Mouse (Mus musculus): ENCODE measurements around the gene Bcat2. TPM values are rescaled to one million over a fixed set of nuclear protein-coding genes. Genes with fewer than 3 reads are reported as not detected.
"Not testable (repeated sequence)": the region's sequence is repeated elsewhere in the genome, so short reads cannot be mapped to it uniquely, and the experiment has no call there.

The Bcat2 gene
- polyA plus RNA-seq (2015; fragmentation: Nextera tagmentation; extraction: Ambion mirVana), result 18.9 and 23.7 TPM in 2 replicates

DNA sequence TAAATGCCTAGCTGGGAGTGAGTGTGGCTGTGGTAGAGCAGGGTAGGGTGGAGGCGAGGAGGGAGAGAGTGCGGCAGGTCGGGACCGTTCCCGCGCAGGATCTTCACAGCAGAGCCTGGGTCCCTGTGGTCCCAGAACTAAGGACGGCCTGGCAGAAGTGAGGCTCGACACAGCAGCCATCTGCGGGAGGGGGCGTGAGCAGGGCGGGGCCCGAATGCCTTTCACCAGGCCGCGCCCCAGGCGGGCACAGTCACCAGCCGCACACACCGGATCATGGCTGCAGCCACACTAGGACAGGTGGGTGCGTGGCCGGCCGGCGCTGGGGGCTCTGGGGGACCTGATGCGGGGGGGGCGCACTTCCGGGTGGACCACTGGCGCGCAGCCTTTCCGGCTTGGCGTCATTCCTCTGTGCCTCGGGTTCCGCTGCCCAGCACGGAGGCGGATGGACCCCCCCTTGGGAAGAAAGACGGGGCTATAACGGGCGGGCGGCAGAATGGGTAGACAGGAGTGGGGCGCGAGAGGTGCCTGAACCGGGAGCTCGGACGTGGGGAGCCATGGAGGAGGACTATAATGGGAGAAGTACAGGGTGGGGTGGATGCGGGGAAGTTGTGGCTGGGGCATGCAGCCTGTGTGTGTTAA is at the start of gene Bcat2:
TSS of gene Bcat2 (plus strand) at position 51 of the 639 bp plus-strand sequence.
- H3K27ac ChIP-seq, result peak within 1 kb of the TSS; percentile 88
- peak within 1 kb of the TSS; percentile 77 for H3K4me2 ChIP-seq
- H3K27me3 ChIP-seq, result 0 out of 2 replicates have a peak, but pooled peaks cover 3% of the 10 kb centered on the region
- no peaks in the 10 kb centered on the region for H3K36me3 ChIP-seq (ENCODE audit: poor library complexity, severe bottlenecking)
- peak within 1 kb of the TSS; percentile 89 for H3K9ac ChIP-seq
- peak within 1 kb of the TSS; percentile 67 for H3K4me3 ChIP-seq
- peak; percentile 75 for ATAC-seq
- WGBS, result under 1% methylated on average over 37 of the region's 42 CpGs
- H3K4me1 ChIP-seq, result peaks cover 30% of the 10 kb centered on the region
- no peaks in the 10 kb centered on the region for H3K9me3 ChIP-seq (replicated peaks)

DNA sequence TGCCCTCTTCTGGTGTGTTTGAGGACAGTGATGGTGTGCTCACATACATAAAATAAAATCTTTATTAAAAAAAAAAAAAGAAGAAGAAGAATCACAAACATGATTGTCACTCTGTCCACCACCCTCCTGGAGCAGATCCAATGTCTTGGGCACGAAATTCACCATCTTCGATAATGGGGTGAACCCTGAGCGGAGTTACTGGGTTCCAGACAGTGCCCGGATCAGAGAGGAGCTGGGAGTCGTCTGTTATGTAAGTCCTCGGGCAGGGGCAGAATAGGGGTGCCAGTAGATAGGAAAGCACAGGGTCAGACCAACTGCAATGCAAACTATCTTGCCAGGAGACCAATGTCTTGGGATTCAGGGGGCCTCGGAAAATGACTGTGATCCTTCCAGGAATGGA is 49.3 kb upstream of the Bcat2 start:
- peaks cover 31% of the 10 kb centered on the region for H3K4me1 ChIP-seq
- H3K27me3 ChIP-seq, result no peaks in the 10 kb centered on the region
- H3K36me3 ChIP-seq (ENCODE audit: poor library complexity, severe bottlenecking), result peaks cover 3% of the 10 kb centered on the region; the same call in 1 of the 2 replicates
- H3K9me3 ChIP-seq (replicated peaks), result no peaks in the 10 kb centered on the region
- H3K4me3 ChIP-seq, result no peak overlapping the region
- H3K9ac ChIP-seq, result no peak overlapping the region
- 0 out of 2 replicates have a peak overlapping the region, but pooled peaks have one; percentile 61 for H3K4me2 ChIP-seq
- H3K27ac ChIP-seq, result no peak overlapping the region
- ATAC-seq, result no peak
- WGBS, result 96% methylated on average over 7 of the region's 7 CpGs

DNA sequence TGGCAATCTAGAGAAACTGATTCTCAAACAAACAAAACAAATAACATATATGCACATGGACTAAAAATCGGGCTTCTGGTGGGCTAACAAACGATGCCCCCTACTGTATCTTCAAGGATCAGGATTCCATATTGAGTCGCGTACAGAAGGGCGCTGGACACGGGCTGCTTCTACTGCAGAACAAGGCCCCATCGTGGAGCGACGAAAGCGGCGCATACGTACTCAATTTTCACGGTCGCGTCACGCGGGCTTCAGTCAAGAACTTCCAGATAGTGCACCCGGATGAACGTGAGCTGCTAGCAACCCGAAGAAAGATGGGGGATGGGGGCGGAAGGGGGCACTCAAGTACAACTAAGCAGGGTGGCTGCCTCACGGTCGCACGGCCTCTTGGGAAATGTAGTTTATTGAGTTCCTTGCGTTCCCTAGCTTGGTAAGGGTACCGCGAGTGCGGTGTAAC is 48.2 kb upstream of the Bcat2 start:
- H3K4me1 ChIP-seq, result peaks cover 33% of the 10 kb centered on the region
- peak overlapping the region; percentile 61 for H3K4me2 ChIP-seq
- peak overlapping the region; percentile 70 for H3K9ac ChIP-seq
- WGBS, result 0% methylated on average over 28 of the region's 28 CpGs
- ATAC-seq, result peak; percentile 92
- peaks cover 3% of the 10 kb centered on the region; the same call in 1 of the 2 replicates for H3K36me3 ChIP-seq (ENCODE audit: poor library complexity, severe bottlenecking)
- no peaks in the 10 kb centered on the region for H3K9me3 ChIP-seq (replicated peaks)
- peak overlapping the region; percentile 82 for H3K27ac ChIP-seq
- H3K4me3 ChIP-seq, result peak overlapping the region; percentile 54
- no peaks in the 10 kb centered on the region for H3K27me3 ChIP-seq

DNA sequence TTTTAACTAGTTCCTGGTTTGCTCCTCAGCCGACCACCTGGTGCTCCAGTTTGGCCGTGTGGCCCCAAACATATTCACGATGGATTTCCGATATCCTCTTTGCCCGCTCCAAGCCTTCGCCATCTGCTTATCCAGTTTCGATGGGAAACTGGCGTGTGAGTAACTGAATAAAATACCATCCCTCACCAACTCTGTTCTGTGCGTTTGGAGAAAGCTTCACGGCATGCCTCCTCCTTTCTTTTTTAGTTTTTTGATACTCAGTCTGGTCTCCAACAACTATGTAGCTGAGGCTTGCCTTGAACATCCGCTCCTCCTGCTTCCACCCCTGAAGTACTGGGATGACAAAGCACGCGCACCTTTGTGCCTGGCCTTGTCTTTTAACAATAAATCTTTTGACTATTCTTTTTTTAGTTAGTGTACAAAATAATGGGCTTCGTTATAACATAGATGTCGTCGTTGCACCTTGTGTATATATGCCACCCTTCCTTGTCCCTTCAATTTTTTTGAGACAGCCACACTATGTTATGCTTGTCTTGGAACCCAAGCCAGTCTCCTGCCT is 47.7 kb upstream of the Bcat2 start:
- 0 out of 2 replicates have a peak, but pooled peaks have one; percentile 1 for ATAC-seq
- 0 out of 2 replicates have a peak overlapping the region, but pooled peaks have one; percentile 70 for H3K9ac ChIP-seq
- H3K4me1 ChIP-seq, result peaks cover 33% of the 10 kb centered on the region
- no peak overlapping the region; the same call in 1 of the 2 replicates for H3K27ac ChIP-seq
- peaks cover 3% of the 10 kb centered on the region; the same call in 1 of the 2 replicates for H3K36me3 ChIP-seq (ENCODE audit: poor library complexity, severe bottlenecking)
- WGBS, result 58% methylated on average over 16 of the region's 16 CpGs
- peak overlapping the region; percentile 54 for H3K4me3 ChIP-seq
- no peaks in the 10 kb centered on the region for H3K27me3 ChIP-seq
- H3K9me3 ChIP-seq (replicated peaks), result no peaks in the 10 kb centered on the region
- H3K4me2 ChIP-seq, result peak overlapping the region; percentile 61

DNA sequence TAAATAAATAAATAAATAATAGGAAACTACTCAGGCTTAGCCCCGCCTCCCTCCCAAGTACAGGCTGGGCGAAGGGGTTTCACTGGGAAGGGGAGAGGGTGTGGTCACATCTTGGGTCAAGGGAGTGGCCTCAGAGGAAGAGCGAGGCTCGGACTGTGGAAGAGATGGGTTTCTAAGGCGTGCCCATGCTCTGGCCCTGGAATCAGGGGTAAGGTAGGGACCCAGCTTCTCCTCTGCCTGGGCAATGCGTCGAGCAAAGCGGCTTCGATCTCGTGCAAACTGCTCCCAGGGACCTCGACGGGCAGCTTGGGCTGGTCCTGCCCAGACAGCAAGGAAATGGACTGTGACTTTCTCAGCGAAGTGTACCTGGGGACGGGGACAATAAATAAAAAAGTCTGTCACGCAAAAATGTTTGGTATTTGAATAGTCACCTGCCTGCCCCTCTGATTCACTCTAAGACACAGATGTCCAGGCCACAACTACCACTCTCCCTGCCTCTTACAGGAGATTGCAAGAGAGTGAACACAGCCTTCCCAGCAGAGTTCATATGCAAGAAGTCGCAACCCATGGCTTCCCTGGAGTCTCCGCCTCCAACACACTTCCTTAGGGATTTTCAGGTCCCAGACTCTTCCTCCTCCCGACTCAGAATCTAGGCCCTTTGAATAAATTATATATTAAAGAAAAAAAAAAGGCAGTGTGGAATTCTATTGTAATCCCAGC is 46.8 kb upstream of the Bcat2 start:
- peaks cover 33% of the 10 kb centered on the region for H3K4me1 ChIP-seq
- H3K27ac ChIP-seq, result no peak overlapping the region
- no peaks in the 10 kb centered on the region for H3K9me3 ChIP-seq (replicated peaks)
- H3K4me2 ChIP-seq, result no peak overlapping the region
- H3K36me3 ChIP-seq (ENCODE audit: poor library complexity, severe bottlenecking), result peaks cover 3% of the 10 kb centered on the region; the same call in 1 of the 2 replicates
- WGBS, result 79% methylated on average over 18 of the region's 18 CpGs
- peak overlapping the region; percentile 21; the same call in 1 of the 2 replicates for H3K9ac ChIP-seq
- H3K4me3 ChIP-seq, result no peak overlapping the region
- H3K27me3 ChIP-seq, result no peaks in the 10 kb centered on the region
- no peak for ATAC-seq

DNA sequence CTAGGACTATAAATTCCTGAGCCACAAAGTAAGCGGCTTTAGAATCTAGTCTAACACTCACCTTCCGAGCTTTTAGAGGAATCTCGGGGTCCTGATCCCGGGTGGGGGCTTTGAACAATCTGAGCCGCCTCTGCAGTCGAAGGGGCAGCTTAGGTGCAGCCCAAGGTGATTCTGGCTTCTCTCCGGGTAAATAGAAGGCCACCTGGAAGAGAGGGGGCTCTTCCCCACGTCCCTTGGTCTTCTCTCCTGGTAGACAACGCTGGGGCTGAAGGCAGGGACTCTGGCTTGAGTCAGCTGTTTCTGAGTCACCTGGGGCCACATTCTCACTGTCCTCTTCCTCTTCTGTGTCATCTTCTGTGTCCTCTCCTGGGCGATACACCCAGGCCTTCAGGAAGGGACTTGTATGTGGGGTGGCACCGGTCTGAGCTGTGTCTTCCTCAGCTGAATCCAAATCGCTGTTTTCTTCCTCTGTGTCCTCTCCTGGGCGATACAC is 46.2 kb upstream of the Bcat2 start:
- no peaks in the 10 kb centered on the region for H3K27me3 ChIP-seq
- no peaks in the 10 kb centered on the region for H3K9me3 ChIP-seq (replicated peaks)
- no peak overlapping the region for H3K4me3 ChIP-seq
- H3K4me2 ChIP-seq, result no peak overlapping the region
- H3K36me3 ChIP-seq (ENCODE audit: poor library complexity, severe bottlenecking), result peaks cover 3% of the 10 kb centered on the region; the same call in 1 of the 2 replicates
- H3K9ac ChIP-seq, result peak overlapping the region; percentile 21; the same call in 1 of the 2 replicates
- H3K4me1 ChIP-seq, result peaks cover 33% of the 10 kb centered on the region
- no peak for ATAC-seq
- 82% methylated on average over 13 of the region's 13 CpGs for WGBS
- H3K27ac ChIP-seq, result no peak overlapping the region

DNA sequence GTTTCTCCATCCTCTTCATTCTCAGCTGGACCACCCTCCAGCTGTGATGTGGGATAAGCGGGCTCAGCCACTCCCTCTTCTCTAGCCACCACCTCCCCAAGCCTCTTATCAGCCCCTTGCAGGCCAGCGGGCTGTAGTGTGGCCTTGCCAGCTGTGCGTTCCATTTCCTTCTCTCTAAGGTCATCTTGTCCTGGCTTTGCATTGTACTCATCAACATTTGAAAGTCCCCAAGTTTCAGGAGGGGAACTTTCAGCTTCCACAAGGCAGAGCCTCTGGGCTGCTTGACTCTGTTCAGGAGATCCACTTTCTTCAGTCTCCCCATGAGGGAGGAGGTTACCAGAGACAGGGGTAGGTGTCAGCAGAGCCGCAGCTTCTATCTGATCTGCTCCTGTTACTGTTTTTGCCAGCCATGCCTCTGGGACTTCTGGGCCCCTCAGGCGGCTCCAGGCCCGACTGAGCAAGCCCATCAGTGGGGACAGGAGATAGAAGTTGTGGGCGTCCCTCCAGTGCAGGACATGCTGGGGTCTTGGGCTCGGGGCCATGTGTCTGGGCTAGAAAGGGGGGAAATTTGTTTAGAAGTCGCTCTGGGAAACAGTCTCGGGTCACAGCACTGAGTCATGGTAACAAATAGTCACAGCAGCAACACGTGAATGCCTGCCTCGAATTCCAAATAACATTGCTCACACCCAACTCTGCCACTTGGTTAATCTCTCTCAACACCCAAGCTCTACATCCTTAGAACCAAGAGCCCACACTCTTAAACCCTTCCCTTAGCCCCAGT is 44.9 kb upstream of the Bcat2 start:
- no peak overlapping the region for H3K27ac ChIP-seq
- ATAC-seq, result no peak

DNA sequence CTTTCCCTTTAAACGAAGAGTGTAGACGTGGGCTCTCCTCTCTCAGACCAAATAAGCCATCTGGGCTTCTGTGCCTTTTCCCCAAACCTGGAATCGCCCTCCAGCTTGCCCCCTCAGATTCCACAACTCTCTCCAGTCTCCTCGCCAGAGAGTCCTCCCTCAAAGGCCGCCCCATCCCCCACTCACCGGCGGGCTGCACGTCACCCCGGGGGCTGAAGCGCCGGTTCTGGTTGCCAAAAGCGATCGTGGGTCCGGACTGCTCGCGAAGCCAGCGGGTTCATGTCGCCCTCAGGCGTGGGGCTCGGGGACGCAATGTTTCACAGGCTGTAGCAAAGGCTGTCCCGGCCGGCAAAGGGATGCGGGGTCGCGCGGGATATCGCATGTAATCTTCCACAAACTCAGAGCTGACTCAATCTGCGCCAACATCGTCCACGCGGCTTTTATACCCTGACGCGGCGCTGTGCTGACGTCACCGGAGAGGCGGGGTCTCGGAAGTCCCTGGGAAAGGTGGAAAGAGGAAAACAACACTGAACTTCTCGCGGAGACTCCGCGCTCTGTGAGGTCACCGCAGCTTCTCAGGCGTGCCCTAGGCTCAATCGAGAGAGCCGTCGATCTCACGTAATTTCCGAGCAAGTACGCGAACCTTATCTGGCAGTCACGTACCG is 44.0 kb upstream of the Bcat2 start, which contains the start of the genes Ppp1r15a and Plekha4:
TSS of gene Ppp1r15a (minus strand) at position 460 of the 665 bp plus-strand sequence.
TSS of gene Plekha4 (plus strand) at position 522 of the 665 bp plus-strand sequence.
- WGBS, result under 1% methylated on average over 54 of the region's 54 CpGs
- Histone ChIP-seq H3K4me1 (peaks cover 33% of the 10 kb centered on the region), H3K9ac (peak within 1 kb of the TSS; percentile 83), H3K4me2 (peak within 1 kb of the TSS; percentile 83), H3K27ac (peak within 1 kb of the TSS; percentile 61), H3K36me3 (ENCODE audit: poor library complexity, severe bottlenecking) (peaks cover 3% of the 10 kb centered on the region; the same call in 1 of the 2 replicates), H3K4me3 (peak within 1 kb of the TSS; percentile 75), H3K27me3 (no peaks in the 10 kb centered on the region), H3K9me3 (replicated peaks) (no peaks in the 10 kb centered on the region)
- ATAC-seq, result peak; percentile 77

More for the DNA sequence above, 44.9 kb upstream of the Bcat2 start:
- peak overlapping the region; percentile 75 for H3K4me3 ChIP-seq
- H3K9me3 ChIP-seq (replicated peaks), result no peaks in the 10 kb centered on the region
- WGBS, result 39% methylated on average over 12 of the region's 12 CpGs
- H3K4me1 ChIP-seq, result peaks cover 33% of the 10 kb centered on the region
- H3K9ac ChIP-seq, result peak overlapping the region; percentile 83
- peaks cover 3% of the 10 kb centered on the region; the same call in 1 of the 2 replicates for H3K36me3 ChIP-seq (ENCODE audit: poor library complexity, severe bottlenecking)
- no peaks in the 10 kb centered on the region for H3K27me3 ChIP-seq
- H3K4me2 ChIP-seq, result peak overlapping the region; percentile 83

DNA sequence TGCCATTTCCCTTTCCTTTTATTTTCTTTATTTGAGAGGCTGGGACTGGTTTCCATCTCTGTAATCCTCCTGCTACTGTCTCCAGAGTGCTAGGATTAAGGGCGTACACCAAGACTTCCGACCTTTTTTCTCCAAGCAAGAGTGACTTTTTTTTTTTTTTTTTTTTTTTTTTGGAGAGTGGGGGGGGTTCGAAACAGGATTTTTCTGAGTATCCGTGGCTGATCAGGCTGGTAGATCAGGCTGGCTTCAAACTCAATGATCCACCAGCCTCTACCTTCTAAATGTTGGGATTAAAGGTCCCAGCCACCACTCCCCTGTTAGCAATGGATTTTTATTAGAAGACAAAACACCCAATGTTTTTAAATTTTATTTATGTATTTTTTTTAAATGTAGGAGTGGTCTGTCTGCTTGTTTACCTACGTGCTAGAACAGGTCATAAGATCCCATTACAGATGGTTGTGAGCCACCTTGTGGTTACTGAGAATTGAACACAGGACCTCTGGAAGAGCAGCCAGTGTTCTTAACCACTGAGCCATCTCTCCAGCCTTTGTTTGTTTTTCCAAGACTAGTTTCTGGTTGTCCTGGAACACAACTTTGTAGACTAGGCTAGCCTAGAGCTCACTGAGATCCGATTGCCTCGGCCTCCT is 43.4 kb upstream of the Bcat2 start:
- no peak for ATAC-seq
- H3K9me3 ChIP-seq (replicated peaks), result no peaks in the 10 kb centered on the region
- peaks cover 30% of the 10 kb centered on the region for H3K4me1 ChIP-seq
- H3K4me3 ChIP-seq, result peak overlapping the region; percentile 75
- WGBS, result 24% methylated on average over 7 of the region's 7 CpGs
- H3K36me3 ChIP-seq (ENCODE audit: poor library complexity, severe bottlenecking), result peaks cover 3% of the 10 kb centered on the region; the same call in 1 of the 2 replicates
- peak overlapping the region; percentile 37; the same call in 1 of the 2 replicates for H3K27ac ChIP-seq
- no peaks in the 10 kb centered on the region for H3K27me3 ChIP-seq
- peak overlapping the region; percentile 83 for H3K4me2 ChIP-seq
- H3K9ac ChIP-seq, result peak overlapping the region; percentile 83

DNA sequence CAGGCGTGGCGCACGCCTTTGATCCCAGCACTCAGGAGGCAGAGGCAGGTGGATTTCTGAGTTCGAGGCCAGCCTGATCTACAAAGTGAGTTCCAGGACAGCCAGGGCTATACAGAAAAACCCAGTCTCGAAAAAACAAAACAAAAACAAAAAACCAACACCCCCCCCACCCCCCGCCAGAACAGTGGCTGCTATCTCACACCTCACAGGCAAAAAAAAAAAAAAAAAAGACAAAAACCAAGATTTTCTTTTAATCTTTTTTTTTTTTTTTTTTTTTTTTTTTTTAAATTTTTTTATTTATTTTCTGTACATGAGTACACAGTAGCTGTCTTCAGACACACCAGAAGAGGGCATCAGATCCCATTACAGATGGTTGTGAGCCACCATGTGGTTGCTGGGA is 42.8 kb upstream of the Bcat2 start:
- not testable (repeated sequence) for ATAC-seq; H3K27me3 ChIP-seq; H3K27ac ChIP-seq; H3K4me3 ChIP-seq; H3K4me2 ChIP-seq; H3K36me3 ChIP-seq (ENCODE audit: poor library complexity, severe bottlenecking); H3K9ac ChIP-seq; H3K9me3 ChIP-seq (replicated peaks)
- H3K4me1 ChIP-seq, result peaks cover 29% of the 10 kb centered on the region
- WGBS, result 91% methylated on average over 6 of the region's 6 CpGs
